Mouse (Mus musculus): ENCODE measurements at regions not wholly inside any gene's neighbourhood (a gene's known extent, or its start where the extent isn't known, plus 50 kb on each side); places are given as distances from the start of the nearest gene placed in this dataset.

GRCm38 (mm10) chr2:178821552-178821951 is 391.2 kb downstream of the Cdh26 start:
- no peak for DNase-seq (ENCODE audit: low spot score)

GRCm38 (mm10) chr2:178830313-178830712 is 400.0 kb downstream of the Cdh26 start:
- DNase-seq (ENCODE audit: low spot score), result no peak

GRCm38 (mm10) chr2:178834986-178835385 is 404.7 kb downstream of the Cdh26 start:
- no peak for DNase-seq (ENCODE audit: low spot score)

- DNase-seq (ENCODE audit: low spot score), result no peak
These were observed 408.2 kb downstream of the Cdh26 start for GRCm38 (mm10) chr2:178838571-178838970.

- no peak for DNase-seq (ENCODE audit: low spot score)
These were observed 410.6 kb downstream of the Cdh26 start for GRCm38 (mm10) chr2:178840975-178841374.

- no peak for DNase-seq (ENCODE audit: low spot score)
These were observed 412.3 kb downstream of the Cdh26 start for GRCm38 (mm10) chr2:178842595-178842994.

- no peak for DNase-seq (ENCODE audit: low spot score)
These were observed 413.1 kb downstream of the Cdh26 start for GRCm38 (mm10) chr2:178843458-178843857.

GRCm38 (mm10) chr2:178844561-178844960 is 414.2 kb downstream of the Cdh26 start:
- no peak for DNase-seq (ENCODE audit: low spot score)

GRCm38 (mm10) chr2:178850320-178850719 is 420.0 kb downstream of the Cdh26 start:
- DNase-seq (ENCODE audit: low spot score), result no peak

GRCm38 (mm10) chr2:178850769-178851168 is 420.4 kb downstream of the Cdh26 start:
- DNase-seq (ENCODE audit: low spot score), result no peak

- no peak for DNase-seq (ENCODE audit: low spot score)
These were observed 423.7 kb downstream of the Cdh26 start for GRCm38 (mm10) chr2:178854012-178854411.

GRCm38 (mm10) chr2:178854760-178855159 is 424.4 kb downstream of the Cdh26 start:
- DNase-seq (ENCODE audit: low spot score), result no peak

- no peak for DNase-seq (ENCODE audit: low spot score)
These were observed 432.3 kb downstream of the Cdh26 start for GRCm38 (mm10) chr2:178862620-178863019.

- no peak for DNase-seq (ENCODE audit: low spot score)
These were observed 436.8 kb downstream of the Cdh26 start for GRCm38 (mm10) chr2:178867086-178867485.

- DNase-seq (ENCODE audit: low spot score), result no peak
These were observed 438.8 kb downstream of the Cdh26 start for GRCm38 (mm10) chr2:178869160-178869559.

- DNase-seq (ENCODE audit: low spot score), result no peak
These were observed 448.1 kb downstream of the Cdh26 start for GRCm38 (mm10) chr2:178878436-178878835.

GRCm38 (mm10) chr2:178885686-178886085 is 455.4 kb downstream of the Cdh26 start:
- DNase-seq (ENCODE audit: low spot score), result no peak

- DNase-seq (ENCODE audit: low spot score), result no peak
These were observed 458.4 kb downstream of the Cdh26 start for GRCm38 (mm10) chr2:178888704-178889103.

- DNase-seq (ENCODE audit: low spot score), result no peak
These were observed 472.1 kb downstream of the Cdh26 start for GRCm38 (mm10) chr2:178902397-178902796.

- no peak for DNase-seq (ENCODE audit: low spot score)
These were observed 479.0 kb downstream of the Cdh26 start for GRCm38 (mm10) chr2:178909325-178909724.

- DNase-seq (ENCODE audit: low spot score), result no peak
These were observed 481.3 kb downstream of the Cdh26 start for GRCm38 (mm10) chr2:178911646-178912045.

- no peak for DNase-seq (ENCODE audit: low spot score)
These were observed 486.1 kb downstream of the Cdh26 start for GRCm38 (mm10) chr2:178916316-178917033.

- no peak for DNase-seq (ENCODE audit: low spot score)
These were observed 494.3 kb downstream of the Cdh26 start for GRCm38 (mm10) chr2:178924456-178925115.
